Mouse (Mus musculus) CH12.LX (cell line): ENCODE data around the gene Gm21981. TPM values are rescaled to one million over a fixed set of nuclear protein-coding genes. Genes with fewer than 3 reads are reported as not detected.
A peak's percentile ranks its signal among the peaks of the same experiment; 100 is the strongest.

Experiments used
- DNase-seq: peaks from one replicate; pipeline ENCODE4 v3.0.0-alpha.2; 2013; ENCODE audit errors: extremely low read depth
- H3K27ac ChIP-seq: 2 replicates; pipeline ENCODE4 v1.5.1; 2012; ENCODE audit warnings: low read depth, mild to moderate bottlenecking, control low read depth, moderate library complexity; ENCODE audit not compliant: insufficient read depth
- H3K27me3 ChIP-seq: replicated peaks from 2 replicates; pipeline ENCODE3; 2012; ENCODE audit warnings: inconsistent platforms
- H3K36me3 ChIP-seq, 2 experiments: replicated peaks in 1 of 2; 2 replicates each; pipeline versions ENCODE3 to v1.6.1; 2012; ENCODE audit warnings: inconsistent platforms in 1 of 2, low read length in 1 of 2, mild to moderate bottlenecking in 1 of 2, mixed read lengths in 1 of 2, moderate library complexity in 1 of 2; ENCODE audit not compliant: control insufficient read depth in 1 of 2, insufficient read depth in 1 of 2
- H3K4me1 ChIP-seq, 2 experiments: 2 replicates each; pipeline ENCODE4 v1.6.1; 2012; ENCODE audit warnings: inconsistent platforms in 1 of 2, moderate library complexity in 1 of 2; ENCODE audit not compliant: insufficient read depth in 2 of 2, control insufficient read depth in 1 of 2
- H3K4me2 ChIP-seq: 2 replicates; pipeline ENCODE4 v1.6.1; 2012; ENCODE audit warnings: low read depth, mild to moderate bottlenecking, control low read depth; ENCODE audit not compliant: poor library complexity, insufficient read depth, severe bottlenecking
- H3K4me3 ChIP-seq, 3 experiments: fragments of 150-350 bp in 1 of 3; sonication (generic) in 1 of 3; replicated peaks in 1 of 3; 2 replicates each; pipeline versions ENCODE3 to v1.5.1; 2011 to 2012; ENCODE audit warnings: low read depth in 2 of 3, low read length in 2 of 3, mild to moderate bottlenecking in 2 of 3, moderate library complexity in 2 of 3, control low read depth in 1 of 3, improper control_type of control experiment in 1 of 3, inconsistent platforms in 1 of 3, mixed read lengths in 1 of 3; ENCODE audit not compliant: poor library complexity in 1 of 3
- H3K79me2 ChIP-seq: replicated peaks from 2 replicates; pipeline ENCODE4 v1.6.1; 2012; ENCODE audit warnings: mild to moderate bottlenecking, moderate library complexity; ENCODE audit not compliant: control insufficient read depth, poor library complexity, insufficient read depth, severe bottlenecking; ENCODE audit errors: extremely low read depth
- H3K9ac ChIP-seq: 2 replicates; pipeline ENCODE4 v1.6.1; 2012; ENCODE audit warnings: low read depth, mild to moderate bottlenecking, control low read depth, moderate library complexity; ENCODE audit not compliant: insufficient read depth
- H3K9me3 ChIP-seq: replicated peaks from 2 replicates; pipeline ENCODE3; 2012; ENCODE audit warnings: low read length, inconsistent platforms, mixed read lengths
- CTCF ChIP-seq, 2 experiments: IDR thresholded peaks in 1 of 2; conservative IDR thresholded peaks in 1 of 2; 2 replicates each; pipeline ENCODE4 v1.5.1; 2011 to 2012; ENCODE audit warnings: low read depth in 2 of 2, low read length in 2 of 2, improper control_type of control experiment in 1 of 2, inconsistent platforms in 1 of 2, mild to moderate bottlenecking in 1 of 2, moderate library complexity in 1 of 2
- IRF4 ChIP-seq: IDR thresholded peaks from 2 replicates; pipeline ENCODE4 v1.6.1; 2014; ENCODE audit warnings: low read depth, mild to moderate bottlenecking, inconsistent platforms, low read length, improper control_type of control experiment
- JUN ChIP-seq: IDR thresholded peaks from 2 replicates; pipeline ENCODE4 v1.6.1; 2011; ENCODE audit warnings: low read depth, mild to moderate bottlenecking, low read length, improper control_type of control experiment, moderate library complexity; ENCODE audit not compliant: insufficient read depth
- MAFK ChIP-seq: IDR thresholded peaks from 2 replicates; pipeline ENCODE4 v1.6.1; 2011; ENCODE audit warnings: low read length, improper control_type of control experiment; ENCODE audit not compliant: insufficient replicate concordance
- MAX ChIP-seq: IDR thresholded peaks from 2 replicates; pipeline ENCODE4 v1.6.1; 2011; ENCODE audit warnings: low read length, improper control_type of control experiment
- MAZ ChIP-seq: IDR thresholded peaks from 2 replicates; pipeline ENCODE4 v1.6.1; 2012; ENCODE audit warnings: low read depth, mild to moderate bottlenecking, inconsistent platforms, low read length, improper control_type of control experiment, moderate library complexity
- MXI1 ChIP-seq: IDR thresholded peaks from 2 replicates; pipeline ENCODE4 v1.6.1; 2011; ENCODE audit warnings: mild to moderate bottlenecking, low read depth, low read length, improper control_type of control experiment
- MYC ChIP-seq: IDR thresholded peaks from 2 replicates; pipeline ENCODE4 v1.6.1; 2011; ENCODE audit warnings: low read depth, mild to moderate bottlenecking, improper control_type of control experiment, low read length
- NELFE ChIP-seq: IDR thresholded peaks from 2 replicates; pipeline ENCODE4 v1.6.1; 2011; ENCODE audit warnings: low read depth, low read length, improper control_type of control experiment
- NRF1 ChIP-seq: IDR thresholded peaks from 2 replicates; pipeline ENCODE4 v1.6.1; 2014; ENCODE audit warnings: low read depth, mild to moderate bottlenecking, inconsistent platforms, low read length, improper control_type of control experiment, moderate library complexity
- PAX5 ChIP-seq: IDR thresholded peaks from 2 replicates; pipeline ENCODE4 v1.6.1; 2012; ENCODE audit warnings: low read length, inconsistent platforms, mixed read lengths
- POLR2A ChIP-seq: IDR thresholded peaks from 2 replicates; pipeline ENCODE4 v1.6.1; 2011; ENCODE audit warnings: low read depth, mild to moderate bottlenecking, improper control_type of control experiment, low read length
- POLR2AphosphoS2 ChIP-seq: IDR thresholded peaks from 2 replicates; pipeline ENCODE4 v1.6.1; 2011; ENCODE audit warnings: low read depth, low read length, improper control_type of control experiment
- RAD21 ChIP-seq: IDR thresholded peaks from 2 replicates; pipeline ENCODE4 v1.6.1; 2011; ENCODE audit warnings: low read depth, mild to moderate bottlenecking, low read length, improper control_type of control experiment, moderate library complexity
- SMC3 ChIP-seq: IDR thresholded peaks from 2 replicates; pipeline ENCODE4 v1.6.1; 2011; ENCODE audit warnings: low read depth, low read length, improper control_type of control experiment
- USF1 ChIP-seq: IDR thresholded peaks from 2 replicates; pipeline ENCODE4 v1.6.1; 2014; ENCODE audit warnings: low read depth, mild to moderate bottlenecking, inconsistent platforms, low read length, improper control_type of control experiment
- ZNF384 ChIP-seq: IDR thresholded peaks from 2 replicates; pipeline ENCODE4 v1.6.1; 2012; ENCODE audit warnings: low read depth, low read length, improper control_type of control experiment, inconsistent platforms
- dilution Hi-C: fragments of 300-500 bp; cut with MboI; formaldehyde crosslinking; loops from 2 replicates; pipeline ENCODE4 v1.14.3; 2020; ENCODE audit warnings: low sequenced_read_pairs; ENCODE audit not compliant: extremely low pct_unique_long_range_greater_than_20kb, extremely low pct_ligation_motif_present
- in situ Hi-C: fragments of 300-500 bp; cut with MboI; formaldehyde crosslinking; loops from 3 replicates; pipeline ENCODE4 v1.14.3; 2019; ENCODE audit warnings: low sequenced_read_pairs, low pct_ligation_motif_present, low pct_unique_long_range_greater_than_20kb, mixed read lengths
- polyA plus RNA-seq: library from polyadenylated mRNA; unstranded; fragments of >175 nt; gene quantifications from 2 replicates; pipeline ENCODE4 v1.2.1, GENCODE M21; 2012; ENCODE audit warnings: low read depth; ENCODE audit not compliant: insufficient read length
- total RNA-seq, 2 experiments: library from RNA; depleted of rRNA; stranded (reverse); fragments of 300-350 nt in 1 of 2; fragments of >200 nt in 1 of 2; gene quantifications; 2 replicates each; pipeline ENCODE4 v1.2.3; 2012 to 2014

The Gm21981 gene
- total and polyA plus RNA-seq, 3 experiments: 0.11 to 0.59 TPM; not detected in 1

GRCm38 (mm10) chr17:47648966-47649365, 45.3 kb downstream of the Gm21981 start:
- no peak for TF ChIP-seq MAZ
- TF ChIP-seq POLR2AphosphoS2: no peak
- no peak for TF ChIP-seq NRF1
- TF ChIP-seq MAX: no peak
- TF ChIP-seq MYC: no peak
- no peak overlapping the region for H3K4me2 ChIP-seq
- in situ Hi-C loops: no loop called here
- H3K27me3 ChIP-seq: no peaks in the 10 kb centered on the region
- H3K79me2 ChIP-seq: no peaks in the 10 kb centered on the region
- H3K36me3 ChIP-seq: peaks cover 0 to 4% of the 10 kb centered on the region in 2 experiments
- no peak overlapping the region for H3K4me3 ChIP-seq
- dilution Hi-C loops: no loop called here
- no peak overlapping the region for H3K9ac ChIP-seq
- DNase-seq: no peak
- no peaks in the 10 kb centered on the region for H3K4me1 ChIP-seq
- no peaks in the 10 kb centered on the region for H3K9me3 ChIP-seq
- H3K27ac ChIP-seq: no peak overlapping the region

- peak; percentile 91 for DNase-seq
- TF ChIP-seq USF1: no peak
- TF ChIP-seq JUN: no peak
- peak; percentile 72 to 91 for TF ChIP-seq CTCF (conservative IDR thresholded peaks at IDR 0.05 in 1 of 2, IDR thresholded peaks at IDR 0.05 in 1 of 2; ENCODE audit: low read depth in 2 of 2, low read length in 2 of 2)
- TF ChIP-seq IRF4: peak; percentile 30; the same call in 1 of the 2 replicates
- peak; percentile 44; the same call in 1 of the 2 replicates for TF ChIP-seq NELFE
- peak; percentile 77 for TF ChIP-seq RAD21
- no peak for TF ChIP-seq NRF1
- TF ChIP-seq PAX5: no peak
- no peak for TF ChIP-seq MXI1
- no peak for TF ChIP-seq POLR2A
- peak; percentile 72 for TF ChIP-seq SMC3
- peak; percentile 63 for TF ChIP-seq ZNF384
- TF ChIP-seq MAFK: no peak
- Histone ChIP-seq H3K9me3 (no peaks in the 10 kb centered on the region), H3K4me1 (no peaks in the 10 kb centered on the region), H3K27me3 (no peaks in the 10 kb centered on the region), H3K9ac (no peak overlapping the region), H3K27ac (no peak overlapping the region), H3K4me3 (no peak overlapping the region), H3K4me2 (no peak overlapping the region), H3K79me2 (no peaks in the 10 kb centered on the region), H3K36me3 (no peaks in the 10 kb centered on the region)
- in situ Hi-C loops: no loop called here
- dilution Hi-C loops: no loop called here
Observed at GRCm38 (mm10) chr17:47646683-47647082, 47.6 kb downstream of the Gm21981 start.
